Mouse (Mus musculus) testis, postnatal 14 days (tissue): Measurements from ENCODE around the gene Snx19.
A peak's percentile ranks its signal among the peaks of the same experiment; 100 is the strongest.

Experiments
- DNase-seq: peaks from one replicate; pipeline ENCODE4 v3.0.0; 2021; ENCODE audit warnings: low spot score

Snx19 gene

GRCm38 (mm10) chr9:30426882-30427632 lies at the start of gene Snx19:
TSS of gene Snx19 (plus strand) at chr9:30427108.
- peak; percentile 91 for DNase-seq

- DNase-seq = no peak
Observed at GRCm38 (mm10) chr9:30400771-30401170, 26.1 kb upstream of the Snx19 start.

- no peak for DNase-seq
Observed at GRCm38 (mm10) chr9:30422940-30423339, 4.0 kb upstream of the Snx19 start.

GRCm38 (mm10) chr9:30425178-30425577 lies 1.7 kb upstream of the Snx19 start:
- no peak for DNase-seq

- no peak for DNase-seq
Observed at GRCm38 (mm10) chr9:30428231-30428630, 1.3 kb downstream of the Snx19 start.

GRCm38 (mm10) chr9:30430447-30430846 lies 3.5 kb downstream of the Snx19 start:
- DNase-seq = no peak

GRCm38 (mm10) chr9:30431909-30432308 lies 5.0 kb downstream of the Snx19 start:
- no peak for DNase-seq

- DNase-seq = no peak
Observed at GRCm38 (mm10) chr9:30433914-30434313, 7.0 kb downstream of the Snx19 start.

- DNase-seq = no peak
Observed at GRCm38 (mm10) chr9:30435902-30436585, 9.1 kb downstream of the Snx19 start.

- DNase-seq = no peak
Observed at GRCm38 (mm10) chr9:30438505-30438904, 11.6 kb downstream of the Snx19 start.

GRCm38 (mm10) chr9:30441761-30442160 lies 14.9 kb downstream of the Snx19 start:
- DNase-seq = no peak

- no peak for DNase-seq
Observed at GRCm38 (mm10) chr9:30445232-30446085, 18.6 kb downstream of the Snx19 start.

GRCm38 (mm10) chr9:30446126-30446525 lies 19.2 kb downstream of the Snx19 start:
- DNase-seq = no peak

GRCm38 (mm10) chr9:30448459-30448858 lies 21.6 kb downstream of the Snx19 start:
- no peak for DNase-seq

- DNase-seq = no peak
Observed at GRCm38 (mm10) chr9:30449862-30450261, 23.0 kb downstream of the Snx19 start.

GRCm38 (mm10) chr9:30450834-30451233 lies 23.9 kb downstream of the Snx19 start:
- no peak for DNase-seq

GRCm38 (mm10) chr9:30454527-30454926 lies 27.6 kb downstream of the Snx19 start:
- DNase-seq = no peak

- DNase-seq = no peak
Observed at GRCm38 (mm10) chr9:30456250-30456649, 29.3 kb downstream of the Snx19 start.

GRCm38 (mm10) chr9:30460501-30460900 lies 33.6 kb downstream of the Snx19 start:
- DNase-seq = no peak

GRCm38 (mm10) chr9:30464661-30465060 lies 37.8 kb downstream of the Snx19 start:
- no peak for DNase-seq

GRCm38 (mm10) chr9:30480043-30480442 lies 53.1 kb downstream of the Snx19 start:
- DNase-seq = no peak

- peak; percentile 79 for DNase-seq
Observed at GRCm38 (mm10) chr9:30480464-30480863, 53.6 kb downstream of the Snx19 start.

GRCm38 (mm10) chr9:30482116-30482515 lies 55.2 kb downstream of the Snx19 start:
- DNase-seq = no peak
